Mouse (Mus musculus) lung, postnatal 36 days (tissue): ENCODE measurements around the gene Prmt8.
A peak's percentile ranks its signal among the peaks of the same experiment; 100 is the strongest.

ENCODE experiments used
- DNase-seq: peaks from one replicate; pipeline ENCODE4 v3.0.0; 2022; ENCODE audit warnings: mixed read lengths

The Prmt8 gene

DNA sequence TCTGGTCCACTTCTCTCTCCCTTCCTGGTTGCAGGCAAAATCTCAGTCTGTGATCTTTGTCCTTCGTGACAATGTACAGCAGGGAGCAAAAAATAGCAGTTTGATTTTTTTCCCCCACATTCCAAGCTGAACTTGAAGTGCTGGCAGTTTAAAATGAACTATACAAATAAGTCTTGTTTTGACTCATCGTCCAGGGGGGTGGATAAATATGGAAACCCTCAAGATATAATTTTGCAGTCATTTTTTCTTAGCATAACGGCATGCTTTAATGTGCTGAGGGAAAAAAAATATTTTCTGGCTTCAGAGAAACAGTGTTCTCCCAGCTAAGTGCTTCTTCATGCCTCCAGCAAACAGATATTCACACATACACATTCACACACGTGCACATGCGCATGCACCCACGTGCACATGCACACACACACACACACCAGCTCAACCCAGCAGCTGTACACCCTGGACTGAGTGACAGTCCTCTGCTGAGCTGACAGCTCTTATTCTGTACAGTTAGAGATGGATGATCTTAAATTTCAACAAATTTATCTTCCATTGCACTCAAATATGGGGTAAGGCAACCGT is 107.5 kb downstream of the Prmt8 start:
- DNase-seq: no peak

DNA sequence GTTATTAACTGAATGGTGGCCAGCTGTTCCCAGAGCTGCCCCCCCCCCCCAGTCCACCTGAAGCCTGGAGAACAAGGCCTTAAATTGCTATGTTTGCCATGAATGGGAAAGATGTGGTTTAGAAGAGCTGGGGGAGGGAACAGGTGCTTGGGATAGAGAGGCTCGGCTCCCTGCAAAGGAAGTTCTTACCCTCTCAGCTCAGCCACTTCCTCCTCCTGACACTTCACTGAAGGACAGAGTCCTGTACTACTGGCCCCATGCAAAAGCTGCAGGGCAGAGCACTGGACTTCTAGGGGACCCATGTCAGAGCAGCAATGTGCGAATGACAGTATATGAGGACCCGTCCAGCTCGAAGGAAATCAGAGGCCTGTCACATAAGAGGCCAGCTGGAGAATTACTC is 109.3 kb downstream of the Prmt8 start:
- peak; percentile 52 for DNase-seq

DNA sequence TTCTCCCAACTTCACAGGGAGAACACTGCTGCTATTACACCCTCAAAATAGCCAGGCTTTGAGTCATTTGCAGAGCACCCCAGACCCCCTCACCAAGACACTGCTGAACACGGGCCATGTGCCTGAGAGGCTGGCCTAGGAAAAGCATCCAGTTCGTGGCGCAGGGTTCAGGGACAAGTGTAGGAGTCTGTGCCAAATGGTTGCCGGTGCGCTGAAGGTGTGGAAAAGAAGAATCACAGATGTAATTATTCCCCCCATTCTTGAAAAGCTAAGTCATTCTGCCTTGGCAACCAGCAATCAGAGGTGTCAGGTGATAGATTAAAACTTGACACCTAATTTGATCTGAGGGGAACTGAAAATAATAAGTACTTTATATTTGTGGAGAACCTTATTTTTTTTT is 109.8 kb downstream of the Prmt8 start:
- peak; percentile 25 for DNase-seq

DNA sequence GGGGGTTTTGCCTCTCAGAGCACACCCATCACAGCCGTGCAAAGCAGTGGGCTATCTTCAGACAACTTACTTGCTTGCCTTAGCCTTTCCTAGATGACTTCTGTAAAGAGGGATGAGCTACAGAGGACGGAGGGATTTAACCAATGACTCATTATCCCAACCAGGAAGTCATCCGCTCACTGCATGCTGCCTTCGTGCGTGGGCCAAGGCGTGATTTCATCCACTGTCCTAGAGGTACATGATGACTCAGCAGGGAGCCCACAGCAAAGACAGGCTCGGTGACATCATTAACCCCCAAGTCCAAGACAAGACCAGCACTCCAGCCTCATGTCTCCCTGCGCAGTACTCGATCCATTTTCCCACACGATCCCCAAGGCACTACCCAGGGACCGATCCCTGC is 112.1 kb downstream of the Prmt8 start:
- DNase-seq: no peak

DNA sequence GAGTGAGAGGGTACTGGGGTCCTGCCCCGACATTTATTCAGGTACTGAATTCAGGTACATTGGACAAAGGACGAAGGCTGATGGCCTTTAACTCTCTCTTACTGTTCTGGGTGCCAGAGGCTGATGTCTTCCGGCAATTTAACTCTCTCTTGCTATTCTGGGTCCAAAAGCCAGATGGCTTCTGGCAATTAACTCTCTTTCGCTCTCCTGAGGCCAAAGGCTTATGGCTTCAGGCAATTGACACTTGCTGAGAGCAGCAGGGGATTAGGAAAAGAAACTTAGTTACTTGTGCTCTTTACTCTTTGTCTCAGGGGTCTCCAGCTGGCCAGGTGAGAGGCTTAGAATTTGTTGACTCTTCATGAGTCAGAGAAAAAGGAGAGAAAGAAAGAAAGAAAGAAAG is 113.3 kb downstream of the Prmt8 start:
- no peak for DNase-seq

DNA sequence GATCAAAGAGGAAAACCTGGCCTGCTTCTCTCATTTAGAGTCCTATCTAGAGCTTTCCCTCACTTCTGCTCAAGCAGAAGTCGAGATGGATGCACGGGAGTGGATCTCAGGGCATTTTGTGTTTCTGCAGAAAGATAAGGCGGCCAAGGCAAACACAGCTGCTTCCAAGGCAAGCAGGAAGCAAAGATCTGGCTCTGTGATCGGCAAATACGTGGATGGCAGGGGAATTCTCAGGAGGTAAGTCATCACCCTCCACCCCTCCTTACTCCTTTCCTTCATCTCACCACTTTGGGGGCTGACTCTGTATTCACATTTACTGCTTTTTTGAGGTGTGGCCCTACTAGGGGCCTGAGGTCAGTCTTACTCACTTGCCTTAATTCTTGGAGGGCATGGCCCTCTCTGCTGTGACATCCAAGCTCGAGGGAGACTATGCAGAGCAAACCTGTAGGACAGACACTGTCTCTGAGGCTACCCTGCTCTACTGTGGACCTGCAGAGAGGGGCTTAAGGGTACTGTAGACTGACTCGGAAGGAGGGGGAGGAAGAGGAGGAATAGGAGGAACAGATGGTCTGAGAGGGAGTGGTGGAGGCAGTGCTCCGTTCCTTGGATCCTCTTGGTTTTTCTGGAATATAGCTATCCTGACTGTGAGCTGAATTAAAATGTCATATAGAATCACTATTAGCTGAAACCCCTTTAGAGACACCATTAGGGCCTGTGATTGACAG is 128.0 kb downstream of the Prmt8 start:
- DNase-seq: peak; percentile 40
